ENCODE assay signal across 10 mouse cellular contexts in the genomic region with DNA sequence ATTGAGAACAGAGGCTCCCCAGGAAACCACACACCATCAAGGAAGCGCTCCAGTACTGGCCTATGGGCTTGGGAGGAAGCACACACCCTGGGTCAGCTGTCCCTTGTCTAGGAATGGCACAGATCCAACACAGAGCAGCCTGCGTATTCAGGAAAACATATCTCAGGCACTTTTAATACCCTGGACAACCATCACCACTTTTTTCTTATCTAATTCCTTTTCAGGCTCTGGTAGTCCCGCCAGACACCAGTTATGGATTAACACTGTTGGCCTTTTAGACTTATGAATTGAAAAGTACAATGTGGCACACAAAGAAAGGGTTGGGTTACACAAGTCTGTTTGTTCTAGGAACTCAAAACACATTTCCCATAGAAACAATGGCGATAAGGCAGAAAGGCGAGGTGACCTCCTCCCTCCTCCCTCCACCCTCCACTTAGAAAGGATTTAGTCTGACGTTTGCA. TPM values are rescaled to one million over a fixed set of nuclear protein-coding genes. Genes with fewer than 3 reads are reported as not detected.
DNase-seq lines count a peak whose midpoint lies in the region; TF ChIP-seq lines count a peak whose summit lies in the region.
"Had no signal": no experiment of that assay in that cellular context is flagged by ENCODE, and none has a peak within 500 bp of the region (broad histone marks: within the 10 kb centered on the region; RNA-seq: fewer than 3 reads in every experiment).

No protein-coding gene starts in this region.

- H3K4me3 ChIP-seq in cortical plate, adult 2 months (ENCODE audit: insufficient read depth, low read length), result no peak overlapping the region
- H3K4me3 ChIP-seq: embryonic facial prominence, embryonic 13.5 days; myocyte had no signal

- intact Hi-C loops in gastrocnemius, postnatal 14 days (cut with DNase I; ENCODE audit: low total_unique reads), result no loop called here

- H3K4me1 ChIP-seq in cortical plate, adult 2 months (ENCODE audit: control insufficient read depth, insufficient read depth, low read length), result no peaks in the 10 kb centered on the region
- H3K4me1 ChIP-seq: embryonic facial prominence, embryonic 13.5 days had no signal

- 0 out of 2 replicates have a peak overlapping the region, but pooled peaks have one; percentile 1 for H3K27ac ChIP-seq in cortical plate, adult 2 months (ENCODE audit: insufficient read depth, low read length)
- H3K27ac ChIP-seq: embryonic facial prominence, embryonic 13.5 days had no signal

- TF ChIP-seq CTCF in cortical plate, adult 2 months (IDR thresholded peaks at IDR 0.05; ENCODE audit: extremely low read depth, insufficient read depth, low read length), result no peak

- TF ChIP-seq POLR2A in cortical plate, adult 2 months (IDR thresholded peaks at IDR 0.05; ENCODE audit: extremely low read depth, insufficient read depth, low read length), result no peak

- peak; percentile 21 for DNase-seq in gastrocnemius, postnatal 14 days
- DNase-seq in gastrocnemius, adult 8-10 months (ENCODE audit: low spot score in 2 of 2), result no peak
- peak; percentile 52 to 77 for DNase-seq in kidney, adult 8-10 months
- peak; percentile 51 for DNase-seq in lung, postnatal 14 days
- no peak for DNase-seq in spleen, postnatal 36 days (ENCODE audit: low spot score in 2 of 2)
- no peak for DNase-seq in left cerebral cortex, adult 8-10 months (ENCODE audit: low spot score in 2 of 2)
- DNase-seq in layer of hippocampus, adult 18-20 months (ENCODE audit: low spot score in 2 of 2), result no peak

RNA-seq across cellular contexts. Expression of gene Sstr4, which starts 56.8 kb away (rescaled TPM):
- total RNA-seq in gastrocnemius, postnatal 14 days (2021), result under 1 TPM; 0.20 to 0.43 TPM
- under 1 TPM in 2 of 4 experiments, not detected in 2; 0.22 to 0.27 TPM for total RNA-seq in gastrocnemius, adult 8-10 months (2022)
- 21.9 and 25.7 TPM in 2 replicates for polyA plus RNA-seq in cortical plate, adult 2 months (2012; rRNA removed)
- 10 to 100 TPM; 26.8 to 33.4 (median 27.4) TPM for total RNA-seq in left cerebral cortex, adult 8-10 months (2022)
- total RNA-seq in layer of hippocampus, adult 18-20 months (2021), result 10 to 100 TPM; 78.1 to 85.4 TPM
- polyA plus RNA-seq: myocyte had no signal

Comparison
In these comparisons a context has a peak if more than half of its experiments do, and no peak if none do; other contexts are left out.
1. DNase-seq: peak in gastrocnemius, postnatal 14 days (single experiment), kidney, adult 8-10 months (2 of 2) and lung, postnatal 14 days (single experiment); none in gastrocnemius, adult 8-10 months (0 of 2), spleen, postnatal 36 days (0 of 2), left cerebral cortex, adult 8-10 months (0 of 2) and layer of hippocampus, adult 18-20 months (0 of 2).
2. RNA of gene Sstr4, which starts 56.8 kb away (total RNA-seq): 78.1 to 85.4 TPM in layer of hippocampus, adult 18-20 months and 26.8 to 33.4 TPM in left cerebral cortex, adult 8-10 months; 0.20 to 0.43 TPM in gastrocnemius, postnatal 14 days and 0.22 to 0.27 TPM in gastrocnemius, adult 8-10 months; every median in the first group is over 10 times any median in the second.